Mouse (Mus musculus) left cerebral cortex, postnatal 4 days (tissue): ENCODE data around the gene Qser1. TPM values are rescaled to one million over a fixed set of nuclear protein-coding genes. Genes with fewer than 3 reads are reported as not detected.

Experiments used
- DNase-seq: peaks from one replicate; pipeline ENCODE4 v3.0.0-alpha.2; 2022
- intact Hi-C: fragments of 180-260 bp; cut with DNase I; formaldehyde crosslinking; loops from one replicate; pipeline ENCODE4 v1.15.1; 2025
- total RNA-seq, 2 experiments: library from RNA; stranded (reverse); gene quantifications; 2 replicates each; pipeline ENCODE4 v1.2.3; 2021

The Qser1 gene
- total RNA-seq, 2 experiments from 2014 or later = 23.4 to 25.6 TPM

- no peak for DNase-seq
- intact Hi-C loops = no loop called here
Measured at GRCm38 (mm10) chr2:104739691-104740090, 76.9 kb downstream of the Qser1 start.

GRCm38 (mm10) chr2:104736241-104736640 is 80.3 kb downstream of the Qser1 start:
- peak; percentile 29 for DNase-seq
- intact Hi-C loops = no loop called here

- intact Hi-C loops = no loop called here
- DNase-seq = no peak
Measured at GRCm38 (mm10) chr2:104732562-104733256, 83.9 kb downstream of the Qser1 start.

- DNase-seq = no peak
- intact Hi-C loops = no loop called here
Measured at GRCm38 (mm10) chr2:104732033-104732444, 84.5 kb downstream of the Qser1 start.

- intact Hi-C loops = no loop called here
Measured at GRCm38 (mm10) chr2:104727369-104727768, 89.2 kb downstream of the Qser1 start.

GRCm38 (mm10) chr2:104722021-104722420 is 94.5 kb downstream of the Qser1 start:
- DNase-seq = no peak
- intact Hi-C loops = no loop called here

More at GRCm38 (mm10) chr2:104727369-104727768, 89.2 kb downstream of the Qser1 start:
- DNase-seq = no peak

- no peak for DNase-seq
- intact Hi-C loops = no loop called here
Measured at GRCm38 (mm10) chr2:104717827-104718226, 98.7 kb downstream of the Qser1 start.

- intact Hi-C loops = no loop called here
- no peak for DNase-seq
Measured at GRCm38 (mm10) chr2:104717231-104717735, 99.3 kb downstream of the Qser1 start.

GRCm38 (mm10) chr2:104716279-104716678 is 100.3 kb downstream of the Qser1 start, which contains the start of gene Pin1rt1:
Gene Pin1rt1 (minus strand): TSS chr2:104716379.
- intact Hi-C loops = no loop called here

GRCm38 (mm10) chr2:104714254-104714691 is 102.3 kb downstream of the Qser1 start:
- peak; percentile 63 for DNase-seq
- intact Hi-C loops = no loop called here

More at GRCm38 (mm10) chr2:104716279-104716678, 100.3 kb downstream of the Qser1 start, which contains the start of gene Pin1rt1:
- DNase-seq = no peak

- DNase-seq = no peak
- intact Hi-C loops = no loop called here
Measured at GRCm38 (mm10) chr2:104712486-104712809, 104.1 kb downstream of the Qser1 start.

GRCm38 (mm10) chr2:104711585-104712485 is 104.7 kb downstream of the Qser1 start, which contains the start of gene Tcp11l1:
Gene Tcp11l1 (minus strand): TSS chr2:104712169.
- DNase-seq = peak; percentile 68

GRCm38 (mm10) chr2:104710670-104711370 is 105.7 kb downstream of the Qser1 start:
- intact Hi-C loops = no loop called here
- no peak for DNase-seq

More at GRCm38 (mm10) chr2:104711585-104712485, 104.7 kb downstream of the Qser1 start, which contains the start of gene Tcp11l1:
- intact Hi-C loops = no loop called here

- intact Hi-C loops = no loop called here
- no peak for DNase-seq
Measured at GRCm38 (mm10) chr2:104709786-104710337, 106.7 kb downstream of the Qser1 start.

Other genes starting within 250 kb of the Qser1 start
- gene Cstf3, start 226.2 kb downstream of the Qser1 start, total RNA-seq = 10 to 100 TPM; 51.5 to 60.2 TPM
- gene Tcp11l1, start 104.6 kb downstream of the Qser1 start, total RNA-seq = 10 to 100 TPM; 56.5 to 59.9 TPM
- not detected for gene Pin1rt1, start 100.4 kb downstream of the Qser1 start, total RNA-seq
- gene Depdc7, start 73.9 kb downstream of the Qser1 start, total RNA-seq = 1 to 10 TPM in 1 of 2 experiments, under 1 TPM in 1; 0.89 to 1.2 TPM
- gene Prrg4, start 33.1 kb upstream of the Qser1 start, total RNA-seq = under 1 TPM; 0.42 to 0.85 TPM
- gene Ccdc73, start 51.0 kb upstream of the Qser1 start, total RNA-seq = 1 to 10 TPM in 1 of 2 experiments, not detected in 1; 3.5 TPM
- 100 to 1,000 TPM; 108 to 124 TPM for gene Eif3m, start 200.3 kb upstream of the Qser1 start, total RNA-seq